In genomic region chr17:14468754-14469488, GRCm38 (mm10) we compare ENCODE assay signal across 15 mouse cellular contexts.
A peak's percentile ranks its signal among the peaks of the same experiment; 100 is the strongest.
DNase-seq lines count a peak whose midpoint lies in the region; ATAC-seq lines count a peak whose summit lies in the region.
"Had no signal": no experiment of that assay in that cellular context is flagged by ENCODE, and none has a peak within 500 bp of the region (broad histone marks: within the 10 kb centered on the region; RNA-seq: fewer than 3 reads in every experiment).

No protein-coding gene starts in this region.

- no peak overlapping the region for H3K4me2 ChIP-seq in embryonic facial prominence, embryonic 14.5 days (ENCODE audit: low read depth, low read length)
- no peak overlapping the region for H3K4me2 ChIP-seq in midbrain, embryonic 11.5 days
- H3K4me2 ChIP-seq in midbrain, embryonic 13.5 days (replicated peaks) = no peak overlapping the region

- no peak overlapping the region for H3K9ac ChIP-seq in embryonic facial prominence, embryonic 14.5 days (ENCODE audit: low read depth, low read length)
- no peak overlapping the region for H3K9ac ChIP-seq in midbrain, embryonic 11.5 days (ENCODE audit: low read length)
- no peak overlapping the region for H3K9ac ChIP-seq in midbrain, embryonic 13.5 days (replicated peaks)
- H3K9ac ChIP-seq: liver, embryonic 14.5 days had no signal

- peaks cover 23% of the 10 kb centered on the region for H3K4me1 ChIP-seq in embryonic facial prominence, embryonic 14.5 days (ENCODE audit: control insufficient read depth, insufficient read depth, low read length)
- peaks cover 18% of the 10 kb centered on the region for H3K4me1 ChIP-seq in embryonic facial prominence, embryonic 10.5 days
- peaks cover 3% of the 10 kb centered on the region; the same call in 1 of the 2 replicates for H3K4me1 ChIP-seq in midbrain, embryonic 11.5 days (ENCODE audit: control insufficient read depth, insufficient read depth, low read length)
- H3K4me1 ChIP-seq in midbrain, embryonic 10.5 days = peaks cover 23% of the 10 kb centered on the region
- peaks cover 28% of the 10 kb centered on the region for H3K4me1 ChIP-seq in midbrain, embryonic 13.5 days (replicated peaks)

- H3K27me3 ChIP-seq in embryonic facial prominence, embryonic 14.5 days (replicated peaks; ENCODE audit: control insufficient read depth, insufficient read depth, low read length) = no peaks in the 10 kb centered on the region
- no peaks in the 10 kb centered on the region for H3K27me3 ChIP-seq in embryonic facial prominence, embryonic 10.5 days (replicated peaks; ENCODE audit: low read depth, poor library complexity, severe bottlenecking)
- H3K27me3 ChIP-seq in midbrain, embryonic 11.5 days (ENCODE audit: control insufficient read depth, insufficient read depth, low read length) = no peaks in the 10 kb centered on the region
- H3K27me3 ChIP-seq in midbrain, embryonic 10.5 days (ENCODE audit: low read depth, poor library complexity, severe bottlenecking) = no peaks in the 10 kb centered on the region
- H3K27me3 ChIP-seq in midbrain, embryonic 13.5 days = no peaks in the 10 kb centered on the region

- WGBS in embryonic facial prominence, embryonic 14.5 days = 50% methylated on average over 6 of the region's 6 CpGs
- WGBS in embryonic facial prominence, embryonic 10.5 days = 63% methylated on average over 6 of the region's 6 CpGs
- 59% methylated on average over 6 of the region's 6 CpGs for WGBS in midbrain, embryonic 11.5 days
- WGBS in midbrain, embryonic 10.5 days = 75% methylated on average over 6 of the region's 6 CpGs
- WGBS in midbrain, embryonic 13.5 days = 44% methylated on average over 6 of the region's 6 CpGs

- H3K4me3 ChIP-seq in embryonic facial prominence, embryonic 14.5 days (ENCODE audit: low read depth, low read length) = no peak overlapping the region
- H3K4me3 ChIP-seq in embryonic facial prominence, embryonic 10.5 days = no peak overlapping the region
- no peak overlapping the region for H3K4me3 ChIP-seq in midbrain, embryonic 11.5 days (ENCODE audit: low read depth, low read length)
- no peak overlapping the region for H3K4me3 ChIP-seq in midbrain, embryonic 10.5 days
- H3K4me3 ChIP-seq in midbrain, embryonic 13.5 days (replicated peaks) = no peak overlapping the region

- no peaks in the 10 kb centered on the region for H3K36me3 ChIP-seq in embryonic facial prominence, embryonic 14.5 days (ENCODE audit: control insufficient read depth, insufficient read depth, low read length)
- H3K36me3 ChIP-seq in embryonic facial prominence, embryonic 10.5 days (replicated peaks) = no peaks in the 10 kb centered on the region
- no peaks in the 10 kb centered on the region for H3K36me3 ChIP-seq in midbrain, embryonic 11.5 days (ENCODE audit: control insufficient read depth, insufficient read depth, low read length)
- H3K36me3 ChIP-seq in midbrain, embryonic 10.5 days = no peaks in the 10 kb centered on the region
- no peaks in the 10 kb centered on the region for H3K36me3 ChIP-seq in midbrain, embryonic 13.5 days

- peak; percentile 30; the same call in 1 of the 2 replicates for ATAC-seq in embryonic facial prominence, embryonic 14.5 days (ENCODE audit: low read depth)
- peak; percentile 91 for ATAC-seq in midbrain, embryonic 11.5 days (ENCODE audit: low FRiP score)
- ATAC-seq in midbrain, embryonic 13.5 days = peak; percentile 87
- ATAC-seq: Patski had no signal

- DNase-seq in embryonic facial prominence, embryonic 14.5 days (ENCODE audit: low spot score) = no peak
- DNase-seq in embryonic facial prominence, embryonic 10.5 days (ENCODE audit: low spot score) = no peak
- no peak for DNase-seq in midbrain, embryonic 11.5 days (ENCODE audit: low spot score, missing footprints)
- DNase-seq in midbrain, embryonic 10.5 days (ENCODE audit: low spot score) = no peak
- DNase-seq in retina, postnatal 1 day = peak; percentile 15
- DNase-seq in T-cell, adult 2 months (ENCODE audit: low spot score) = no peak
- DNase-seq in urinary bladder, postnatal 25 days (ENCODE audit: low spot score) = no peak
- DNase-seq: cerebellum, adult 2 months; heart, postnatal 14 days; kidney, adult 2 months; thymus, postnatal 36 days had no signal

- no peaks in the 10 kb centered on the region for H3K9me3 ChIP-seq in embryonic facial prominence, embryonic 14.5 days (ENCODE audit: control insufficient read depth, low read length)
- no peaks in the 10 kb centered on the region for H3K9me3 ChIP-seq in embryonic facial prominence, embryonic 10.5 days
- H3K9me3 ChIP-seq in midbrain, embryonic 11.5 days (ENCODE audit: control insufficient read depth, low read length) = no peaks in the 10 kb centered on the region
- no peaks in the 10 kb centered on the region for H3K9me3 ChIP-seq in midbrain, embryonic 10.5 days (replicated peaks)
- H3K9me3 ChIP-seq in midbrain, embryonic 13.5 days = no peaks in the 10 kb centered on the region

- no peak overlapping the region for H3K27ac ChIP-seq in embryonic facial prominence, embryonic 14.5 days (replicated peaks; ENCODE audit: low read depth, low read length)
- no peak overlapping the region for H3K27ac ChIP-seq in embryonic facial prominence, embryonic 10.5 days (replicated peaks)
- H3K27ac ChIP-seq in midbrain, embryonic 11.5 days (ENCODE audit: low read depth, low read length) = peak overlapping the region; percentile 55; the same call in 1 of the 2 replicates
- H3K27ac ChIP-seq in midbrain, embryonic 10.5 days (replicated peaks) = no peak overlapping the region; the same call in 1 of the 2 replicates
- peak overlapping the region; percentile 67 for H3K27ac ChIP-seq in midbrain, embryonic 13.5 days
- H3K27ac ChIP-seq: liver, embryonic 14.5 days; stomach, postnatal 0 days had no signal

Comparison
In these comparisons a context has a peak if more than half of its experiments do, and no peak if none do; other contexts are left out.
1. H3K27ac ChIP-seq: peak in midbrain, embryonic 11.5 days (single experiment) and midbrain, embryonic 13.5 days (single experiment); none in embryonic facial prominence, embryonic 14.5 days (single experiment), embryonic facial prominence, embryonic 10.5 days (single experiment) and midbrain, embryonic 10.5 days (single experiment).
2. ATAC-seq: peak in every context shown above with its lines; median percentile 91 in midbrain, embryonic 11.5 days; 87 in midbrain, embryonic 13.5 days; 30 in embryonic facial prominence, embryonic 14.5 days.